Mouse (Mus musculus): Measurements from ENCODE around the gene Nphp4. TPM values are rescaled to one million over a fixed set of nuclear protein-coding genes. Genes with fewer than 3 reads are reported as not detected.

Gene Nphp4
- total RNA-seq, 2 experiments from 2014 or later: 22.8 to 24.9 TPM

DNA sequence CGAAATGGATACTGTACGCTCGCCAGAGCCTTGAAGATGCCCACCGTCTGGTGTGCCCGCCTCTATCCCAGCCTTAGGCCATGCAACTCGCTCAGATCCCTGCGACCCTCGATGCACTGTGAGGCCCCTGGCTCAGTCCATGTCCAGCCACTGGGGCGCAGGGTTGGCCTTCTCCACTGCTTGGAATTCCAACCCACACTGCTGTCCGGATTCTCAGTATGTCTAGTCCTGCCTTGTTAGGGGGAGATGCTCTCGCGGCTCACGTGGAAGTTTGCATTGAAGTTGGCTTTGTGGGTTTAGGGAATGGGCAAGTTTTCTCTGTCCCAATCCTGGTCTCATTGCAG, 1.7 kb downstream of the Nphp4 start:
- DNase-seq (ENCODE audit: extremely low spot score in 1 of 2, low spot score in 2 of 2): no peak
- intact Hi-C loops (cut with DNase I): loop anchor here (5.0 kb wide), 1 partner anchor 151 kb away; the partner anchor contains the start of gene Rpl22
- peak overlapping the region; percentile 100 for H3K27ac ChIP-seq
- TF ChIP-seq CTCF (IDR thresholded peaks at IDR 0.05): no peak
- peak overlapping the region; percentile 80 for H3K4me3 ChIP-seq

DNA sequence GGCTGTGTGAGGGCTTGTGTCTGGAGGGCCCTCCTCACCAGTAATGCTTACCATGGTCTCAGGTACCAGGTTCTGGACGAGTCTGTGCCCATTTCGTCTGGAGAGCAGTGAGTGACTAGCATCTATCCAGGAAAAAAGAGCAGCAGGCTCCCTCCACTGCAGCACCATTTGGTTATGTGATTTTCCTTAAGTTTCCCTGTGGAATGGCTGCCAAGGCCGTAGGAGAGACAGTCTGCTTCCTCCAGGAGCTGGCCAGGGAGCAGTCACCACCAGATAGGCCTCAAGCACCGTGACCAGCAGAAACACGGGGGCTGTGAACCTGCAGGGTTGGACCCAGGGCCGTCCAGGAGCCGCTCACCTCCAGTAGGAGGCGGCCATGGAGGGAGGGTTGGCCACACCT, 3.9 kb downstream of the Nphp4 start:
- peak overlapping the region; percentile 67; the same call in 1 of the 2 replicates for H3K27ac ChIP-seq
- intact Hi-C loops (cut with DNase I): loop anchor here (5.0 kb wide), 1 partner anchor 33 kb away; no protein-coding TSS in a partner anchor
- no peak for DNase-seq (ENCODE audit: extremely low spot score in 1 of 2, low spot score in 2 of 2)

DNA sequence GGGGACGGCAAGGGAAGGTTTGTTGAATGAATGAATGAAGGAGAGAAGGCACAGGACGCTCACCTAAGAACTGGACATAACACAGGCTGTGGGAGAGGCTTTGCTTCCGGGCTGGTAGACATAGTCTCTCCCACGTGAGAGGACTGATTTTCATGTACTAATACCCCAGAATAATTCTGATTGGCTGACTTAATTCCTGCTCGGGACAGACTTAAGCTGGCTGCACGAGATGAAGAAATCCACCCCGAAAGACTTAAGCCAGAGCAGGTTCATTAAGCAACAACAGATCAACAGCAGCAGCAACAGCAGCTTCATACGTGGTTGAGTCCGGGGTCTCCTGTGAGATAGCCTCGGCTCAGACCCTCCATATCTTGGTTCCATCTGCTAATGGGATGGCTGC, 11.5 kb downstream of the Nphp4 start:
- intact Hi-C loops (cut with DNase I): no loop called here
- TF ChIP-seq CTCF (IDR thresholded peaks at IDR 0.05): no peak
- H3K27ac ChIP-seq: no peak overlapping the region
- no peak overlapping the region for H3K4me3 ChIP-seq
- no peak for DNase-seq (ENCODE audit: extremely low spot score in 1 of 2, low spot score in 2 of 2)

More for the DNA sequence above, 3.9 kb downstream of the Nphp4 start:
- TF ChIP-seq CTCF (IDR thresholded peaks at IDR 0.05): no peak
- no peak overlapping the region for H3K4me3 ChIP-seq

DNA sequence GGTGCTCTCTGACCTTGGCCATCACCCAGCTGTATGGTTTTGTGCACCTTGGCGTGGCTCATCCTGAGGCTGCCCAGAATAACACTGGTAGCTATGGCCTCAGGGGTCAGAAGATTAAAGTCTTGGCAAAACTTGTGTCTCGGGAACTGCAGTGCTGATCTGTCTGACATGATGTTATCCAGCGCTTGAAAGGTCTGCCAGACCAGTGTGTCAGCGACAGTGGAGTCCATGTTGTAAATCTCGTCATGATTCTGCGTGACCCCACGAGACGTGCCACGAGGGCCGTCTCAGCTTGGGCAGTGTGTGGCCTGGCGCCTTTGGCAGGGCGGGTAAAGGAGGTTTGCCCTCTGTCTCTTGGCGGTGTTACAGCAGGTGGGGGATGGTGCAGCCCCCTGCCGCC, 13.8 kb downstream of the Nphp4 start:
- intact Hi-C loops (cut with DNase I): loop anchor here (5.0 kb wide), 3 partner anchors 53 to 318 kb away; partner anchors contain the start of gene Chd5

DNA sequence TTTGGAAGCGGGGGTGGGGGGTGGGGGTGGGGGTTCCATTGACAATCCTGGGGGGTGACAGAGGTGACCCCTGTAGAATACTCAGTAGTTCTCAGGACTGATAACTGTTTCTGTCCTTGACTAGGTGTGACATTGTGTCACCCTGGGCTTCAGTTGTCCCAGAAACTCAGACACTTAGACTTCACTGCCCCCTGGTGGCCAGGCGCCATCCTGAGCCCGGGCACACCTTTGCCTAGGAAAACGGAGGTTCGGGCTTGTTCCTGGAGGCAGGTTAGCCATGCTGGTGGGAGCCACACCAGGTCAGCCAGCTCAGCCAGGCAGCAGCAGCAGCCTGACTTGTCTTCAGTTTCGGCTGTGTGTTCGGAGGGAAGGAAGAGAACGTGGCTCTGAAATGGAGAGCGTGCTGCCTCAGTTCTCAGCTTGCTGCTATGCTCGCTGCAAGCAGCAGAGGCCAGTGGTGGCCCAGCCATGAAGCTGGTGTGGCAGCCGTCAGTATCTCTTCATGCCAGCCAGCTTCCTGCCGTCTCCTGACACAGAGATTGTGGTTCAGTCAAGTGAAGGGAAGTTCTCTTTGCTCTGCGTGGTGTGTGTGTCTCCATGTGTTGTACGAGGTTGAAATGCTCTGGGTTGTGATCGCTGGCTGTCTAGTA, 14.9 kb downstream of the Nphp4 start:
- TF ChIP-seq CTCF (IDR thresholded peaks at IDR 0.05): peak; percentile 85
- peak overlapping the region; percentile 56; the same call in 1 of the 2 replicates for H3K27ac ChIP-seq
- intact Hi-C loops (cut with DNase I): loop anchor here (5.0 kb wide), 3 partner anchors 54 to 319 kb away; partner anchors contain the start of gene Chd5
- no peak overlapping the region for H3K4me3 ChIP-seq
- peak; percentile 79 to 90 for DNase-seq (ENCODE audit: extremely low spot score in 1 of 2, low spot score in 2 of 2)

More for the DNA sequence above, 13.8 kb downstream of the Nphp4 start:
- no peak for DNase-seq (ENCODE audit: extremely low spot score in 1 of 2, low spot score in 2 of 2)
- Histone ChIP-seq H3K4me3 (no peak overlapping the region), H3K27ac (no peak overlapping the region)
- no peak for TF ChIP-seq CTCF (IDR thresholded peaks at IDR 0.05)

DNA sequence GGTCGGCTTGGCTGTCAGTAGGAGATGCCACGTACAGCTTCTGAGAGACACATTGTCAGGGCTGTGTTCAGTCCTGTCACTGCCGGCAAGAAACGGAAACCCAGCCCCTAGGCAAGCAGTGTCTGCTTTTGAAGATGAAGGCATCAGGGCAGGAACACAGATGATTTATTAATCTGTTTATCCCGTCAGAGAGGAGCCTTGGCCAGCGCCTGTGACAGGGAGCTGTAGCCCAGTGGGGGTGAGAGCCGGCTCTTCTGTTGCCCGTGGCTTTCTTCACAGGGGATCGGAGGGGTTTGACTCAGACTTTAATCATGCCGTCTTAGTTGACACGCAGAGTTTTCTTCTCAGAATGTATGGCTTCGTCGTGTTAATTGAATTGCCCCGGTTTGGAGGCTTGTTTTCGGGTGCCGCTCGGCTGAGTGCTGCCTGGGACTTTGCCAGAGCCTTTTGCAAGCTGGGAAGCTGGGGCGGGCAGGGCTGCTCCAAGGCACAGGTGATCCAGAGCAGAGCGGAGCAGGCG, 17.9 kb downstream of the Nphp4 start:
- Histone ChIP-seq H3K27ac (no peak overlapping the region), H3K4me3 (no peak overlapping the region)
- TF ChIP-seq CTCF (IDR thresholded peaks at IDR 0.05): no peak
- intact Hi-C loops (cut with DNase I): loop anchor here (5.0 kb wide), 3 partner anchors 57 to 322 kb away; partner anchors contain the start of gene Chd5
- DNase-seq (ENCODE audit: extremely low spot score in 1 of 2, low spot score in 2 of 2): no peak

DNA sequence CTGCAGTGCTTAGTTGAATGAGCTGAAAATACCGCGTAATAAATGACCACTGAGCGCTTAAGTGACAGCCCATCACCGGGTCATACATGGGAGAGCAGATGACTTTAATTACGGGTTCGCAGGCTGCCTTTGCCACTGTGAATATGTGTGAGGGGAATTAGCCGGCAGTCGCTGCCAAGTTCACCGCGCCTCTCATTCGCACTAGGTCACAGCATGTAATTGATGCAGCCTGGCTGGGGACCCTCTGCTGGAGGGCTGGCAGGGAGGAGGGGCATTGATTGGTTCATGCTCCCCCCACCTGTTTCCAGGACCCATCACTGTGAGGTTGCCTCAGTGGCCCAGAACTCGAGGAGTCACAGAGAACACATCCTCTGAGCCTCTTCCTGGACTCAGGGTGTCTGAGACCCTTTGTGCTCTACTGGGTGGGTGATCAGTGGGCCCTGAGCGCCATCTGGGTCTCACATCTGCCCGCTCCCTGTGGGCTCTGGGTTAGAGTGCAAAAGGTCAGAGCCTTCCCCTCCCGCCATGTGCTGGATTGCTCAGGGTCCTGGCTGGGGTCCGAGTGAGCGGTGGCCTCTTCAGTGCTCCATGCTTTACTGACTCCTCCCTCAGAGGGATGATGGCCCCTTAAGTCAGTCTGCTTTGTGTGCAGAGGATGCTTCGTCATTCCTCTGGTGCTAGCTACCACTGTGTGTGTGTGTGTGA, 35.9 kb downstream of the Nphp4 start:
- no peak for DNase-seq (ENCODE audit: extremely low spot score in 1 of 2, low spot score in 2 of 2)
- TF ChIP-seq CTCF (IDR thresholded peaks at IDR 0.05): no peak
- H3K4me3 ChIP-seq: no peak overlapping the region

DNA sequence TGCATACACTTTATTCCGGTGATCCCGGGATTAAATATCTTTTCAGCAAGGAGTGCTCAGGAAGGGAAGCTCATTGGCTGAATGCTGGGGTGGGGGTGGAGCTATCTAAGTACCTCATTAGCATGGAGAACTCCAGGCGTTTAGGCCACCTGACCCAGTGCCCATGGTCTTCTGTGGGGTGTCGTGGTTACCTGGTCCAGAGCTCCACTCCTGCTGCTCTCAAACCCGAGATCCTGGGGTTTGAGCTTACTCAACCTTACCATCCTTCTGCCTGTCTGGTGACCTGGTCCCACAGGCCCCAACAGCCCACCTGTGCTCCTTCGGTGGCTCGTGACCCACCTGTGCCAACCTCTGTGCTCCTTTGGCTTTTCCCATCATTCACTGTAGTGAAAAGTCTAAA, 38.4 kb downstream of the Nphp4 start:
- no peak for DNase-seq (ENCODE audit: extremely low spot score in 1 of 2, low spot score in 2 of 2)
- no peak for TF ChIP-seq CTCF (IDR thresholded peaks at IDR 0.05)
- Histone ChIP-seq H3K4me3 (no peak overlapping the region), H3K27ac (no peak overlapping the region)
- intact Hi-C loops (cut with DNase I): no loop called here

More for the DNA sequence above, 35.9 kb downstream of the Nphp4 start:
- intact Hi-C loops (cut with DNase I): no loop called here
- no peak overlapping the region for H3K27ac ChIP-seq

DNA sequence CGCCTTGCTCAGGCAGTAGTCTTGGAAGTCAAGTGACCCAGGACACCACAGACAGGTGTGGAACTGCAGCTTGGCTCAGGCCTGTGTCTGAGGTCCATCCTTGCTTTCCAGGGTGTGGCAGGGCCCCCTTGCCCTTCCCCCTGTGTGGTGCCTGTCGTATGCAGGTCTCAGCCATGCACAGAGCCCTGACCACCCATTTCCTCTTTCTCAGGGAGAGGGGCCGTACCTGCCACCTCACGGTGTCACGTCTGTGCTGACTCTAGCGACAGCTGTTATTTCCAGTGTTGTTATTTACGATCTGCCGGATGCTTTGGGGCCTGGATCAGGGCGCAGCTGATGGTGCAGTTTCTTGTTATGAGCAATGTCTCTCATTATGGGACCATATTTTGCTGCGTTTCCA, 42.6 kb downstream of the Nphp4 start:
- intact Hi-C loops (cut with DNase I): no loop called here
- no peak for DNase-seq (ENCODE audit: extremely low spot score in 1 of 2, low spot score in 2 of 2)
- Histone ChIP-seq H3K27ac (no peak overlapping the region), H3K4me3 (no peak overlapping the region)
- TF ChIP-seq CTCF (IDR thresholded peaks at IDR 0.05): no peak

DNA sequence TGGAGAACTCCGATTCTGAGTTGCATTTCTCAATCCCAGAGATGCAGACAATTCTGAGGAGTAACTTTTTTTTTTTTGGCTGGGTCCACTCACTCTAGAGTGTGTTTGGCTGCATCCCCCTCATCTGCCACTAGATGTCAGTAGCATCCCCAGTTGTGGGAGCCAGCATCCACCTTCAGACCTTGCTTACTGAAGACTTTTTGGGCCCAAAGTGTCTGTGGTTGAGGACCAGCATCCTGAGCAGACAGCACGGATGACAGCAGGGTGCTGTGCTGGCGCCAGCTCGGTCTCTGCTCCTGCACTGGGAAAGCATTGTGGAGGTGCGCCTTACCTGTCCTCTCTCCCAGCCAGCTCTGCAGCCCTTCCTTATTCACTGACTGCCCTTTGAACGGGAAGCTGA, 43.6 kb downstream of the Nphp4 start:
- no peak overlapping the region for H3K4me3 ChIP-seq
- no peak overlapping the region for H3K27ac ChIP-seq
- intact Hi-C loops (cut with DNase I): loop anchor here (10.0 kb wide), 1 partner anchor 1425 kb away; no protein-coding TSS in a partner anchor
- peak; percentile 54 to 78 for DNase-seq (ENCODE audit: extremely low spot score in 1 of 2, low spot score in 2 of 2)
- TF ChIP-seq CTCF (IDR thresholded peaks at IDR 0.05): peak; percentile 86

DNA sequence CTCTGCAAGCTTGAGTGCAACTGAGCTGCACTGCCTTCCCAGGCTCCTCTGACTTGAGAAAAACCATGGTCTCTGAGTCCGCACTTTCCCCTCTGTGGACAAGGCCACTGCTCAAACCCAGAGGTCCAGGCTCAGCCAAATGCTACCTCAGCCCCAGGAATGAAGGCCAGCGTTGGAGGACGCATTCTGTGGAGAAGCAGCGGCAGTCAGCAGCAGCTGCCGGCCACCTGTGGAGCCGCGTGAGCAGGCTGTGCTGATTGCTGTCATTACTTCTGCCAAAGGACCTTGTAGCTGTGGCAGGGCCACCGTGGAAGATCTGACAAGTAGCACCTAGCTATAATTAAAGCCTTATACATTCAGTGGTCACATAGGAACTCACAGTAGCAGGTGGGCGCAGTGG, 56.4 kb downstream of the Nphp4 start:
- TF ChIP-seq CTCF (IDR thresholded peaks at IDR 0.05): no peak
- H3K27ac ChIP-seq: no peak overlapping the region
- no peak for DNase-seq (ENCODE audit: extremely low spot score in 1 of 2, low spot score in 2 of 2)
- H3K4me3 ChIP-seq: no peak overlapping the region
- intact Hi-C loops (cut with DNase I): loop anchor here (5.0 kb wide), 1 partner anchor 89 kb away; no protein-coding TSS in a partner anchor

DNA sequence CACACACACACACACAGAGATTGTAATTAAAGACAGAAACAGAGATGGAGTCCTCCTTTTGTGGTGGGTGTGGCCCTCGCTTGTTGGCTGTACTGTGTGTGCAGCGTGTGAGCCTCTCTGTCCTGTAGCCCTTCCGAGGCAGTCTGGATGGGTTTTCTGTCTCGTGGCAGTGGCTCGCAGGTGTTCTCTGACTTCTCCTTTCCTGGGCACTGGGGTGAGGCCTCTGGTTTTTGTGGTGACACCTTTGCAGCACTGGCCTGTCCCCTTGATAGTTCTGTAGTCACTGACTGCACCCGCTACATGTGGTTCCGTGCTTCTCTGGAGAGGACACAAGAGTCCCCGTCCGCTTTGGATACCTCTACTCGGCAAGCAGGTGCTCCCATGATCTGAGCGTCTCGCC, 63.2 kb downstream of the Nphp4 start:
- no peak overlapping the region for H3K27ac ChIP-seq
- TF ChIP-seq CTCF (IDR thresholded peaks at IDR 0.05): no peak
- no peak overlapping the region for H3K4me3 ChIP-seq
- intact Hi-C loops (cut with DNase I): no loop called here
- no peak for DNase-seq (ENCODE audit: extremely low spot score in 1 of 2, low spot score in 2 of 2)
